Mouse (Mus musculus) adrenal gland, postnatal 4 days (tissue): ENCODE data around the gene Zgrf1. TPM values are rescaled to one million over a fixed set of nuclear protein-coding genes. Genes with fewer than 3 reads are reported as not detected.

Source experiments
- DNase-seq, 2 experiments: peaks; one replicate each; pipeline ENCODE4 v3.0.0; 2021 to 2022; ENCODE audit warnings: low spot score in 2 of 2, mixed read lengths in 2 of 2
- long read RNA-seq, 2 experiments: library from polyadenylated mRNA; stranded (forward); transcript quantifications; one replicate each; pipeline ENCODE4 v2.0.0; 2021
- total RNA-seq, 2 experiments: library from RNA; stranded (reverse); gene quantifications; 2 replicates each; pipeline ENCODE4 v1.2.3; 2021

Gene Zgrf1
- total RNA-seq: 1 to 10 TPM; 8.6 to 9.4 TPM
- long read RNA-seq, experiment 1, partial matches to known transcripts: 0 of 1 reads
- long read RNA-seq, experiment 1, other reads (novel, unspliced or antisense): 1 of 1 reads
- long read RNA-seq, experiment 2, partial matches to known transcripts: 1 of 1 reads
- long read RNA-seq, experiment 2, other reads (novel, unspliced or antisense): 0 of 1 reads

DNA sequence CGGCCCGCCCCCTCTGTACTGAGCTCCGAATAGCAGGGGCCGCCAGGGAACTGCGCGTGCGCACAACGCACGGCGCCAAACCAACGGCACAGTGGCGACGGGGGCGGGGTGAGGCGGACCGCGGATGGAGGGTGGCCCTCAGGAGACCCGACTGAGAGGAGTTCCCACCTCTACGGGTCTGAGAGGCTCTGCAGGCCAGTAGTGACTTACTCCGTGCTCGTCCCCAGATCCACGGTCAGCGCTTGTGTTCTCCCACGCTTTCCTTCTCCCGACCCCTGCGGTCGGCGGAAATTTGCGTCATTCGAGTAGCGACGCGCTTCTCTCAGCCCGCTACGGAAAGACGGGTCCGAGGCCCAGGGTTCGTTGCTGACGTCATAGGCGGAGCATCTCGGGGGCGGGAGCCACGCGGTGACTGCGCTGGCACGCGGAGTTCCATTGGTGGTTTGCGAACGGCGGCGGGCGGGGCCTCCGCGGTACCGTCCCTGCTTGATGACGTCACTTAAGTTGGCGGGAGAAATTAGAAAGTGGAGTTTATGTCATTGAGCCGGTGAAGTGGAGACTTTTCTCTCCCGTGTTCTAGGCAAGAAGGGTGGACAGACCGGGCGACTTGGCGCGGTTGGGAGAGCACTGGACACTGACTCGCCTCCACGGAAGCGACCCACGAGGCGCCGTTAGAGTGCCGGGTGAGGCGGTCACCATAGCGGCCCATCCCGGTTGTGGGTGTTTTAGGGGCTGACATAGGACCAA, at the start of gene Zgrf1, which contains the start of gene Larp7:
Gene Zgrf1, plus strand, starts transcription at position 517 of the 747 bp plus-strand sequence.
Gene Larp7, minus strand, starts transcription at position 377 of the 747 bp plus-strand sequence.
- DNase-seq: peak; percentile 92 to 98

DNA sequence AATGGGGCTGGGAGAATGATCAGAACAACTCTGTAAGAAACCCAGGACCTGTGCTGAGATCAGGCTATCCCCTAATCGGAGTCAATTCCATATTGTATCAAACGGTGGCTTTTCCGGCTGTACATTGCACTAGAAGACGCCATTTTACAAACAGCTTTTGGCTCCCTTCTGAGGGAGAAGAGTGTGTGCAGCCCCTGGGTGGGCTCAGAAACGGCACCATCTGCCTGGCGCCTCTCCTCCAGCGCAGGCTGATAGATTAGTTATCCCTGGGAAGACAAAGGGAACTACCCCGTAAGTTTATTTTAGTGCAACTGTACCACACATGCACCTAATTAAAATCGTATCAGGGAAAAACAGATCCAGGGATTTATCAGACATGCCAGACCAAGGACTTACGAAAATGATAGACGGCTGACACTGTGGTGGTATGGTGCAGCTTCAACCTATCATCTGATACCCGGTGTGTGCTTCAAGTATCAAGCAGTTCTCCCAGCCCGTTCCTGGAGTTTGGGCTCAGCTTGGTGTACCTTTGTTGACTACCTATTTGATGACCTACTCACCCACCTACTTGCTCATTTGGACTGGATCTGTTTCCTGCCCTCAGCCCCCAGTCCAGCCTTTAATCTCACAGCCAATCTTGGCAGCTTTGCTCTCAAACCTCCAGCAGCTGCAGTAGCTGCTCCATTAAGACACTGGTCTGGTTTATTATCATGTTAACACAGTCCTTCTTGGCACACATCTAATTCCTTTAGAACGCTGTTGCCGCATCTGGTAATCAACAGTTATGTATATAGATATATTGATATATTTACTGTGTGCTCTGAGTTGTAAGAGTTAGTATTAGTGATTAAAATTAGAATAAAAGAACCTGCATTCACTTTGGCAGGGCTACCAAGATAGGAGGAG, 45.2 kb upstream of the Zgrf1 start:
- DNase-seq: no peak

DNA sequence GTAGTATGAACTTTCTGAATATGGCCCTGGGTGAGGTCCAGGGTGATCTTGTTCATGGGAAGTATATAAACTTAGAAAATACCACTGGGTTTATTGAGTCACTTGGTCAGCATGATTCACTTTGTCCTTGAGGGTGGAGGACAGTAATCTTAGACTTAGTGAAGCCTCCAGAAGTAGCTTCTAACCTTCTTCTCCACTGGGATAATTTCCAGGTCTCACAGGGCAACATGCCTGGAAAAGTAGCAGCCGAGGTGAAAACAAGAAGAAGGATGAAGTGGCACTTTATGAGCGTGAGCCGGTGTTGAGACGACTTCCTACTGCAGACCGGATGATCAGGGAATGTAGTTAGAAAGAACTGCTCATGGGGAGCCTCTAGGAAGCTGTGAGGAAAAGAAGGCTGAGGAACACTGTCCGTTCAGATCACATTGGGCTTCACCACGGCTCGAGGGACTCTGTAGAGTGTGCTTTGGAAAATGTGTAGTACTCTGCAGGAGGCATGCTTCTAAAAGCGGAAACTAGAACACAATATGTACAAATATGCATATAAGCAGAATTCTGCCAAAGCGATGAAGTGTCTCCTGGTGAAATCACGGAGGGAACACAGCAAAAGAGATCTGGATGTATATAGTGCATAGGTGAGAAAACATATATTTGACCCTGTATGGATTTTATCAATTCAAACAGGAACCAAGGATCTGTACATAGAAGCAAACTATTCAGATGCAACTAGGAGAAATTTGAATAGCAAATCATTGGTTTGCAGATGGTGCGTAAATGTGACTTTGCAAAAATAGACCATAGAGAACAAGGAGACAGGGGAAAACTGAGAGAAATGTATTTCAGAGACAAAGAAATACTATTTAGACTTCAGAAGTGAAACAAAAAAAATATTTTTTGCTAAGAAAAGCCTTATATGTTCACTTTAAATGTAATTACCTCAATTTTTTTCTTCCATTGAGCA, 41.2 kb upstream of the Zgrf1 start:
- no peak for DNase-seq

DNA sequence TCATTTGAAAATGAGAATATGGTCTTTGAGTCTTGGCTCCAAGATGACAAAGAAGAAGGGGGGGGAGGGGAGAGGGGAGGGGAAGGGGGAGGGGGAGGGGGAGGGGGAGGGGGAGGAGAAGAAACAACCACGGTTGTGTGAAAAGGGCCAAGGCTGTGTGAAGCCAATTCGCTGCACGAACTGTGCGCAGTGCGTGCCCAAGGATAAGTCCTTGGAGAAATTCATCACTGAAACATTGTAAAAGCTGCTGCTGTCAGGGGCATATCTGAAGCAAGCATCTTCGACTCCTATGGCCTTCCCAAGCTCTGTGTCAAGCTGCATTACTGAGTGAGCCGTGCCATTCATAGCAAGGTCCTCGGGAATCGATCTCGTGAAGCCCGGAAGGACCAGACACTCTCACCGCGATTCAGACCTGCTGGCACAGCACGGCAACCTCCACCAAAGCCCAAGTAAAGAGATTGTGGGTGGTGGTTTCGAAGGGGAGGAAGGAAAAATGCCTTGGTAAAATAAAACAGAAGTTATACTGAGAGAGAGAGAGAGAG, 40.4 kb upstream of the Zgrf1 start:
- no peak for DNase-seq

DNA sequence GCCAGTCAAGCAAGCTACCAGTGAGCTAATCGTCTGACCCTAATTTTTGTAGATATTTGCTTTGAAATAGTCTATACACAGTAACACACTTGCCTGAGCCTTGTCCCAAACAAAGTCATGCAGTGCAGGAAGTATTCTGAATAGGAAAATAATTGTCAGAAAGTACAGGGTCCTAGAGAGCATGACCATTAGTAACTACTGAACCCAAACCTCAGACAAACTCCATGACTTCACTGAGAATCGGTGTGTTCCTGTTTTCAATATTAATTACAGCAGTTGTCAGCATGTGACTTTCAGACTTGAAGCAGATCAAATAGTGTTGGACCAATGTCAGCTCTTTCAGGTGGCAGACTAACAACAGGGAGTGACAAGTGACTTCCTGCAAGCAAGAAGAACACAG, 39.6 kb upstream of the Zgrf1 start:
- DNase-seq: no peak

DNA sequence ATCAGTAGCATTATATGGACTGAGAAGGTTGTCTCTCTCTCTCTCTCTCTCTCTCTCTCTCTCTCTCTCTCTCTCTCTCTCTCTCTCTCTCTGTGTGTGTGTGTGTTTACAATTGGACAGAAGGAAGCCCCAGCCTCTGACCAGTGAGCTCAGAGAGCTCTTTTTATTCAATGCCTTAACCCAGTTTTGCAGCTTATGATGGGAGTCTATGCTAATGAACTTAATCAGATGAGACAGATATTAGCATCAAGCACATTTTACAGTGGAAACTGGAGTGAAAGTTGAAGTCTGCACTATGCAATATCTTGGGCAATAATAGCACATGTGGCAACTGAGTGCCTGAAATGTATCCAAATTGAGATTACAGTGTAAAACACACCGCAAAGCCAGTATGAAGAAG, 38.0 kb upstream of the Zgrf1 start:
- DNase-seq: no peak

DNA sequence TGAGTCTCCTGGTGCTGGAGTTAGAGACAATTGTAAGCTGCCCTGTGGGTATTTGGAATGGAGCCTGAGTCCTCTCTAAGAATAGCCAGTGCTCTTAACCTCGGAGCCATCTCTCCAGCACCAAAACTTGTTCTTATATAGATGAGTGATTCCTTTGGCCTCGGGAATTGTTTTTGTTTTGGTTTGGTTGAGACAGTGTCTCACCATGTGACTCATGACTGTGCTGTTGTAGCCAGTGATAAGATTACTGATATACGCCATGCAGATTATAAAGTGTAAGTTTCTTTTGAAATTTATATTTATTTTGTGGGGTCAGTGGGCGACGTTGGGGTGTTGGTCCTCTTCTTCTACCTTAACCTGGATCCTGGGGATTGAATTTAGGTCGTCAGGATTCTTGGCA, 33.0 kb upstream of the Zgrf1 start:
- DNase-seq: no peak

DNA sequence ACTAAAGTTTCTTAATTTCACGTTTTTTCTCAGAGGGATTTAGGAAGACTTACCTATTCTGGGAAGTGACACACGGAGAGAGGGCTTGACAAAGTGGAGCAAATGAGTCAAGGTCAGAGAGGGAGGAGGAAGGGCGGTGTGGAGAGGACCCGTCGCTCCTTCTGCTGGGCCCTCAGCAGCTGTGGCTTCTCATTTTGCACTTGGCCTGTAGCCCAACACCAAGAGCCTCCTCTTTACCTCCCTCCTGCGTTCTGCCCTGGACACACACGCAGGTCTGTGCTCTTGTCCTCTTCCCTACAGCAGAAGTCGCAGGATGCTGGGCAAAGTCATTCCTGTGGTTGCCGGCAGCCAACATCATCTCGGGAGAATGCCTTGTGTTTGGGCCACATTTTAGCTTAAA, 32.1 kb upstream of the Zgrf1 start:
- no peak for DNase-seq

DNA sequence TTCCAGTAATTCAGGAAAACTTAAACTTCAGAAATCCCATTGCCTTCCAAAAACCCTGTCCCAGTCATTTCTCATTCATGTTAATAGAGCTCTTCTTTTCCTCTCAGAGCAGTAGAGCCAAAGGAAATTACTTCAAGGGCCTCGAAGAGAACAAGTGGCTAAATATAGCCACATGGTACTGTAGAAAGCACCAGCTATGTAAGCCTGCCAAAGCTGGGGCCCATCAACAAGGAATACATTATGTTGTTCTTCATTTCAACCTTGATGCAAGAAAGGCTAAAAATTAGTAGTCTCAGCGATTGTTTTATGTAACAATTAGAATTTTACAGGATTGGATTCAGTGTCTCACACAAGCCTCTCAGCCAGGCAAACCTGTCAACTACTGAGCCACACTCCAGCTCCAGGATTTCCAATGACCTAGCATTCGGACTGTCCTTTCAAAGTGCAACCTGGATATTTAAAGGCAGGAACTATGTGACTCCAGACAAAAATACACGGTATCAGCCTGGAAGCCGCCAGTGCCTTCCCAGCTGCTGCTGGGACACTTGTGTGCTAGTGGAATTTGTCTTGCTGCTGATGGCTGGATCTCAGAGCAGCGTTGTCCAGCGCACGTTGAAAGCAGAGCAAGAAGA, 28.0 kb upstream of the Zgrf1 start:
- no peak for DNase-seq

DNA sequence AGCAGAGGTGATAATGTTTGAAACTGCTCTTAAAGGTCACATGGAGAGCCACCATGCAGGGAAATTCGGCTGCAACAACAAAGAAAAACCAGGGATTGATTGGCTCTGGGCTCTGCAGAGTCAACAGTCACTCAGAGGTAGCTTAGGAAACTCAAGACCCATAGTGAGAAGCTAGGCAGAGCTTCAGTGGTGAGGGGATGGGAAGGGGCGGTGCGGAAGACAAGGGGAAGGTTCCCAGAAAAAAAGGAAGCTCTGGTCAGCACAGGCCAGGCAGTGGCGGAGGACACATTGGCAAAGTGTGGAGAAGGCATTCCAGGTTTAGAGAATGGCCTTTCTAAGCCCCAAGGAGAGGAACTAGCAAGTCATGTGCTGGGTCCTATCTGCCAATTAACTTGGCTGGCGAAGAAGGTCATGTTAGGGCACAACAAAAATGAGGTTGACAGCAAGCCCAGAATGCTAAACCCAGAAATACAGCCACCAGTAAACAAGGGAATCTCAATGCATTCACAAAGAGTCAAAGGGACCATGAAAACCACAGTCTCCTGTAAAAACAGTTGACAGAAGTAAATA, 25.7 kb upstream of the Zgrf1 start:
- DNase-seq: no peak

DNA sequence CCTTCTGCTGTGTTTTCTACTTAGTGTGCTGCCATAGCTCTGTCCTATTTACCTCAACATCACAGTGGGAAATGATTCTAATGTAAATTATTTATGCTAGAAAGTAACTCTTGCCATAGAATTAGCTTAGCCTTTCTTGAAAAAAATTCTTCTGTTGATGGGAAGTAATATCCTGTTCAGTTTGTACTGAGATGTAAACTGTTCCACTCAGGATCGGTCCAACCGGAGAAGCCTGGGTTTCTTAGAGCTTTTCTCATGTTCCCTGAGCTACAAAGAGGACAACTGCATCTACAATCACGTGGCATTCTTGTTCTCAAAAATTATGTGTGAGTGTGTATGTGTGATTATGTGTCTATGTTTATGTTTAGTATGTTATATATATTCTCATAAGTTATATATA, 24.1 kb upstream of the Zgrf1 start:
- no peak for DNase-seq

DNA sequence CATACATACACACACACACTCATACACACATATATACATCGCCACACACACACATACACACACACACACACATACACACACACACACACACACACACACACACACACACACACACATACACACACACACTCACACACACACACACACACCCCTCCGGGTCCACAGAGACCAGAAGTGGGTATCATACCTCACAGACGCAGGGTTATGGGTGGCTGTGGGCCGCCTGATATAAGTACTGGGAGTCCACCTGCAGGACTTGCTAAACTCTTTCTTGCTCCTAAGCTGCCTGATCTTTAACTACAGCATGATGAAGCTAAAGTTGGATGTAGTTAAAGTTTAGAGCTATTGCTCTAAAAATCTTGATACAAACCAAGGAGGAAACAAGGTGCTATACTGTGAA, 23.5 kb upstream of the Zgrf1 start:
- no peak for DNase-seq

DNA sequence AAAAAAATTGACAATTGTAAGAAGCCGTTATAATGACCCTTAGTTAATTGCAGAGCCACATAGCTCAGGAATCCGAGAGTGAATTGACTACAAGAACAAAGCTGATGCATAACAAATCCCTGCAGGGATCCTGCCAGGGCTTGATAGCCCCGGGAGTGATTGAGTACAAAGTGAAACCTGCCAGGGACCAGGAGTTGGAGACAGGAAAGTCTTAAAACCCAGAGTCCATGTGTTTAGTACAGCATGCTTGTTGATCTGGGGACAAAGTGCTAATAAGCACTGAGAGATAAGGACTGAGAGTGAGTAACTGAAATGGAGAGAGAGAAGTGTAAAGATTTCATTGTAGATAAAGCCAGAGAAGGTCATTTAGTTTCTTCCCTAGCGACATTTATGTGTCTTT, 23.0 kb upstream of the Zgrf1 start:
- no peak for DNase-seq

DNA sequence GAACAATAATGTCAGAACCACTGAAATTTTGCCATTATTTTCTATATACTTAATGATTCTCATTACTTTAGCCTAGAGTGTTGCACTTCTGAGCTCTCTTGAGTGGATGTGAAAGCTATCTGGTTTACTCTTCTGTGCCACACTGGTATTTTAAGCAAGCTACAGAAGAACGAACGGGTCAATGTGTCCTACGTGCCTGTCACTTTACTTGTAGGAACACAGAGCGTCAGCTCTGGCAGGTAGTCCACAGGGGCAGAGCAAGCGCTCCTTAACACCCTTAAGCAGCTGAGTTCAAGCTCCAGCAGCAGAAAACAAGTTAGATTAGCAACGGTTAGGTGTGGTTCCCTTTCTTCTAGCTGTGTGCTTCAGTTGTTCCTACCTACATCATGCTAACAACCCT, 14.1 kb upstream of the Zgrf1 start:
- no peak for DNase-seq

DNA sequence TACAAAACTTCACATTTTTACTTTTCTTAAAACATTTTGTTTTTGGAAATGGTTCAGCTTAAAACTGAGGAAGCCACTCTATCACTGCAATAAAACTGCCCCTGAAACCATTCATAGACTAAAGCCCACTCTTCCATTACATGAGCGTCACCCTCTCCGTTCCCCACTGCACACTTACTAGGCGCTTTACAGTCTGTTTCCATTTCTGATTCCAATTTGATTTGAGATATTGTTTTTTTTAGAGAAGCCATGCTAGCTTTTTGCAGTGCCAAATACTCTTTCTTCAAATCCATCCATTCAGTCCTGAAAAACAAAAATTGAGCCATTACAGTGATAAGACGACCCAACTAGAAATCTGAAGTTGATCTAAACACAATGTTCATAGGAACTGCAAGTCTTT, 9.3 kb upstream of the Zgrf1 start:
- DNase-seq: no peak

DNA sequence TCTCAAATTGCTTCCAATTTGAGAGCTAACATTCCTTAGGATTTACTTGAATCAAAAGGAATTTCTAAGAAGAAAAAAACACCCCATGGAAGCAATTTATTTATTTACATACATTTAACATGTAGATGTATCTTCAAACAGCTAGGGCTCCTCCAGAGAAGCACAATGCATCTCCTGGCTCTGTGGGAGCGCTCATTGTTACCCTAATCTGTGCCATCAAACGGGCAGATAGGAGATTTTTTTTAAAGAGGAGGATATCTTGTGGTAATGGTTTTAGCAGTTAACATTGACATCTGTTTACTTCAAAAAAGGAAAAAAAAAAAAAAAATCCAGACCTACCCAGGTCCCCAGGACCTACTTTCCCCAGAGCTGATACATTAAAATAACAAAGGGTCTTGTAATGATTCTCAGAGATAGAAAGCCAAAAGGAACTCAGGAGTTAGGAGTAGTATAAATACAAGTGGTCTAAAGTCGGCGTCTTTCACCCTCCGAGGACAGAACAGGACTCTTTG, 8.6 kb upstream of the Zgrf1 start:
- no peak for DNase-seq

DNA sequence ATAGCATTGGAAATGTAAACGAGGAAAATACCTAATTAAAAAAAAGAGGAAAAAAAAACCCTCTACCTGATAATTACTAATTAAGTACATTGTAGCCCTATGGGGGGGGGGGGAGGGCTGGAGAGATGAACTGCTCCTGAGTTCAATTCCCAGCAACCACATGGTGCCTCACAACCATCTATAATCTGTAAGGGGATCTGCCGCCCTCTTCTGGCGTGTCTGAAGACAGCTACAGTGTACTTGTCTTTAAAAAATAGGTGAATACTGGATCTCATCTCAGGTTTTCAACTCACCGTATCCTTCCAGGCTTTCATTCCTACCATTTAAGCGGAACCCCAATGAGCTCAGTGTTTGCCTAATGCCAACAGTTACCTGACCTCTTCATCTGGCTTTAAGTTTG, 5.4 kb upstream of the Zgrf1 start:
- no peak for DNase-seq

DNA sequence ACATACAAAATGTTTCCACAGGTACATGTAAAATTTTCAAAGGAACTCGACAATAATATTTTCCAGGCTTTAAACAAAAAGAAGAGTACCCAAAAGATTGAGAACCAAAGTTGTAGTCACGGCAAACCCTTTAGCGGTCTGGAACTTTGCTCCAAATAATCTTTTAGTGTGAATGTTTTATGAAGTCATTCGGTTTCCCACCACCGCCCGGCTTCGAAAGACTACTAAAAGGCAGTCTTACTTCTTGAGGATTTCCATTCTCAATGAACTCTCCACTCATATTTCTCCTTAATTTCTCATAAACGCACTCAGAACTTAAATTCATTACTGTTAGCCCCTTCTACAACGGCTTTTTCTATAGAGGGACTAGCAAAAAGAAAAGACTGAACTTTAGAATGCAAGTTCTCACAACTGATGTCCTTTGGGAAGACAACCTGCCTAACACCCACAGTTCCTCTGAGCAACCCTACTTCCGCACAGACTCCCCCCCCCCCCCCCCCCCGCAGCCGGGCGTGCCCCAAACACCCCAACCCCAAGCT, 786 bp upstream of the Zgrf1 start:
- DNase-seq: no peak

DNA sequence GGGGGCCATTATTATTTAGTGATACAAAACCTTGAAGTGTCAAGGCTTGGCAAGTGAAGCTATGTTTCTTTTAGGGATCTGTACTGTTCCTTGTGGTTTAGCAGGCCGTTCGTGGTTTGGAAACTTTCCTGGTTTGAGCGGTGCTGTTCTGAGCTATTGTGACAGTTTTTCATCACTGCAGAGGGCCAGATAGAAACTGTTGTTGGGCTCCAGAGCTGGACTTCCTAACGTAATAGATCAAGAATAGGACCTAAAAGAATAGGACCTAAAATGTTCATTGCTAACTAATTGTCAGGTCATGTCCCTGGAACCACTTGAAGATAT, 393 bp downstream of the Zgrf1 start:
- no peak for DNase-seq
